Mouse (Mus musculus) forebrain, embryonic 16.5 days (tissue): ENCODE measurements around the gene Csdc2. TPM values are rescaled to one million over a fixed set of nuclear protein-coding genes. Genes with fewer than 3 reads are reported as not detected.

Source experiments
- ATAC-seq: fragments of 200-750 bp; cut with Nextera tagmentation; 2 replicates; pipeline ENCODE4 v1.8.0; 2017; ENCODE audit warnings: mild to moderate bottlenecking, moderate library complexity
- H3K27ac ChIP-seq: fragments of 300-500 bp; sonication (generic); 2 replicates; pipeline ENCODE4 v1.5.1; 2014; ENCODE audit warnings: low read length, control low read depth
- H3K27me3 ChIP-seq: fragments of 300-500 bp; sonication (generic); replicated peaks from 2 replicates; pipeline ENCODE4 v1.6.1; 2014; ENCODE audit warnings: low read length; ENCODE audit not compliant: control insufficient read depth, insufficient read depth
- H3K36me3 ChIP-seq: fragments of 300-500 bp; sonication (generic); 2 replicates; pipeline ENCODE4 v1.6.1; 2014; ENCODE audit not compliant: control insufficient read depth, insufficient read depth
- H3K4me1 ChIP-seq: fragments of 300-500 bp; sonication (generic); replicated peaks from 2 replicates; pipeline ENCODE4 v1.6.1; 2014; ENCODE audit warnings: low read length; ENCODE audit not compliant: control insufficient read depth, insufficient read depth
- H3K4me2 ChIP-seq: fragments of 300-500 bp; sonication (generic); 2 replicates; pipeline ENCODE4 v1.6.1; 2014; ENCODE audit warnings: mild to moderate bottlenecking, low read length, control low read depth
- H3K4me3 ChIP-seq: fragments of 300-500 bp; sonication (generic); replicated peaks from 2 replicates; pipeline ENCODE4 v1.5.1; 2014; ENCODE audit warnings: mild to moderate bottlenecking, low read length, control low read depth
- H3K9ac ChIP-seq: fragments of 300-500 bp; sonication (generic); replicated peaks from 2 replicates; pipeline ENCODE4 v1.6.1; 2014; ENCODE audit warnings: low read depth, low read length, control low read depth
- H3K9me3 ChIP-seq: fragments of 300-500 bp; sonication (generic); 2 replicates; pipeline ENCODE4 v1.6.1; 2016; ENCODE audit warnings: low read length; ENCODE audit not compliant: control insufficient read depth
- WGBS: fragments of 180-500 bp; shearing (Covaris S2); extraction: QIAGEN DNeasy Blood & Tissue Kit; methylation state at CpG from one replicate; pipeline ENCODE4 v1.1.7; 2014; 5-methylcytosine and 5-hydroxymethylcytosine counted together
- polyA plus RNA-seq: library from polyadenylated mRNA; unstranded; fragments of >200 nt; fragmentation: Nextera tagmentation; extraction: Ambion mirVana; gene quantifications from 2 replicates; pipeline ENCODE4 v1.2.1, GENCODE M21; 2015

Gene Csdc2
- polyA plus RNA-seq, 1 experiment from 2014 or later: 182 TPM

- no peaks in the 10 kb centered on the region for H3K27me3 ChIP-seq
- H3K9me3 ChIP-seq: no peaks in the 10 kb centered on the region
- H3K4me2 ChIP-seq: no peak overlapping the region
- no peak overlapping the region for H3K4me3 ChIP-seq
- WGBS: 93% methylated on average over 6 of the region's 6 CpGs
- no peak overlapping the region for H3K27ac ChIP-seq
- no peak overlapping the region for H3K9ac ChIP-seq
- H3K4me1 ChIP-seq: 0 out of 2 replicates have a peak, but pooled peaks cover 3% of the 10 kb centered on the region
- no peak for ATAC-seq
- H3K36me3 ChIP-seq: peaks cover 10% of the 10 kb centered on the region; the same call in 1 of the 2 replicates
These were observed 57.4 kb downstream of the Csdc2 start for GRCm38 (mm10) chr15:81993992-81994391.

Other genes starting within 250 kb of the Csdc2 start
- 18.6 and 27.7 TPM in 2 replicates for gene Chadl, start 239.5 kb upstream of the Csdc2 start, polyA plus RNA-seq
- 58.6 and 59.1 TPM in 2 replicates for gene Zc3h7b, start 191.7 kb upstream of the Csdc2 start, polyA plus RNA-seq
- 123 and 143 TPM in 2 replicates for gene Rangap1, start 191.2 kb upstream of the Csdc2 start, polyA plus RNA-seq
- gene Tef, start 134.3 kb upstream of the Csdc2 start, polyA plus RNA-seq: 32.7 and 33.3 TPM in 2 replicates
- 19.4 and 23.8 TPM in 2 replicates for gene Tob2, start 78.0 kb upstream of the Csdc2 start, polyA plus RNA-seq
- gene Phf5a, start 64.8 kb upstream of the Csdc2 start, polyA plus RNA-seq: 130 and 132 TPM in 2 replicates
- gene Aco2, start 64.5 kb upstream of the Csdc2 start, polyA plus RNA-seq: 259 and 260 TPM in 2 replicates
- 93.8 and 103 TPM in 2 replicates for gene Polr3h, start 10.5 kb upstream of the Csdc2 start, polyA plus RNA-seq
- 89.9 and 100 TPM in 2 replicates for gene Pmm1, start 24.2 kb downstream of the Csdc2 start, polyA plus RNA-seq
- not detected in 2 replicates for gene 1700029P11Rik, start 43.8 kb downstream of the Csdc2 start, polyA plus RNA-seq
- gene Xrcc6, start 51.1 kb downstream of the Csdc2 start, polyA plus RNA-seq: 63.0 and 63.1 TPM in 2 replicates
- gene Desi1, start 97.1 kb downstream of the Csdc2 start, polyA plus RNA-seq: 45.4 and 47.4 TPM in 2 replicates
- gene Snu13, start 110.8 kb downstream of the Csdc2 start, polyA plus RNA-seq: 284 and 285 TPM in 2 replicates
- not detected in 2 replicates for gene 4930407I10Rik, start 122.4 kb downstream of the Csdc2 start, polyA plus RNA-seq
- not detected in 2 replicates for gene Mei1, start 133.2 kb downstream of the Csdc2 start, polyA plus RNA-seq
- gene Ccdc134, start 191.2 kb downstream of the Csdc2 start, polyA plus RNA-seq: 16.2 and 16.3 TPM in 2 replicates
- gene Srebf2, start 210.4 kb downstream of the Csdc2 start, polyA plus RNA-seq: 229 and 232 TPM in 2 replicates